Mouse (Mus musculus): ENCODE data around the gene Sbno2. TPM values are rescaled to one million over a fixed set of nuclear protein-coding genes. Genes with fewer than 3 reads are reported as not detected.
A peak's percentile ranks its signal among the peaks of the same experiment; 100 is the strongest.

The Sbno2 gene
- polyA plus RNA-seq, 1 experiment = 44.6 TPM

DNA sequence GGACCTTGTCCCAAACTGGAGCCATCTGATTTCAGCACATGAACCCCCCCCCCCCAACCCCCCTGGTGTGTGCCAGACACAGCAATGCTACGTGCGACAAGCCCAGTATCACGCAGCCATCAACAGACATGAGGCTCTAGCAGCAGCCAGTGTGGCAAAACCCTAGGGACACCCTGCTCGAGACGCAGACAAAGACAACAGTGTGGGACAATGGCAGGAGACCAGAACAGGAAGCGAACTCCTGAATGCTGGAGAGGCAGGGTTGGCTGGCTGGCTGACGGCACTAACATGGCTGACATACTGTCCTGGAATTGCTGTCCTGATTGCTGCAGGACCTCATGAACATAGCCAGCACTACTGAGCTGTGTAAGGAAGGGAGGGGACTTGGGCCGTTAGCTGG is 70.2 kb downstream of the Sbno2 start:
- Histone ChIP-seq H3K79me2 (ENCODE audit: control insufficient read depth, insufficient read depth) (peaks cover 18% of the 10 kb centered on the region), H3K36me3 (ENCODE audit: control insufficient read depth, insufficient read depth) (no peaks in the 10 kb centered on the region), H3ac (ENCODE audit: control insufficient read depth, insufficient read length) (no peak overlapping the region), H3K27me3 (ENCODE audit: control insufficient read depth, insufficient read depth, insufficient read length) (no peaks in the 10 kb centered on the region), H3K4me3 (no peak overlapping the region), H3K4me2 (ENCODE audit: low read depth) (no peak overlapping the region)
- TF ChIP-seq MYOG (IDR thresholded peaks at IDR 0.05; ENCODE audit: control insufficient read depth in 1 of 3, insufficient read depth in 1 of 3, insufficient read length in 2 of 3, low read depth in 2 of 3) = no peak
- peak; percentile 27 for TF ChIP-seq POLR2A (IDR thresholded peaks at IDR 0.05; ENCODE audit: insufficient read length, low read depth)
- TF ChIP-seq TCF3 (IDR thresholded peaks at IDR 0.05; ENCODE audit: insufficient read length, low read depth) = no peak
- TF ChIP-seq POLR2AphosphoS2 (IDR thresholded peaks at IDR 0.05; ENCODE audit: insufficient read length, low read depth) = no peak

DNA sequence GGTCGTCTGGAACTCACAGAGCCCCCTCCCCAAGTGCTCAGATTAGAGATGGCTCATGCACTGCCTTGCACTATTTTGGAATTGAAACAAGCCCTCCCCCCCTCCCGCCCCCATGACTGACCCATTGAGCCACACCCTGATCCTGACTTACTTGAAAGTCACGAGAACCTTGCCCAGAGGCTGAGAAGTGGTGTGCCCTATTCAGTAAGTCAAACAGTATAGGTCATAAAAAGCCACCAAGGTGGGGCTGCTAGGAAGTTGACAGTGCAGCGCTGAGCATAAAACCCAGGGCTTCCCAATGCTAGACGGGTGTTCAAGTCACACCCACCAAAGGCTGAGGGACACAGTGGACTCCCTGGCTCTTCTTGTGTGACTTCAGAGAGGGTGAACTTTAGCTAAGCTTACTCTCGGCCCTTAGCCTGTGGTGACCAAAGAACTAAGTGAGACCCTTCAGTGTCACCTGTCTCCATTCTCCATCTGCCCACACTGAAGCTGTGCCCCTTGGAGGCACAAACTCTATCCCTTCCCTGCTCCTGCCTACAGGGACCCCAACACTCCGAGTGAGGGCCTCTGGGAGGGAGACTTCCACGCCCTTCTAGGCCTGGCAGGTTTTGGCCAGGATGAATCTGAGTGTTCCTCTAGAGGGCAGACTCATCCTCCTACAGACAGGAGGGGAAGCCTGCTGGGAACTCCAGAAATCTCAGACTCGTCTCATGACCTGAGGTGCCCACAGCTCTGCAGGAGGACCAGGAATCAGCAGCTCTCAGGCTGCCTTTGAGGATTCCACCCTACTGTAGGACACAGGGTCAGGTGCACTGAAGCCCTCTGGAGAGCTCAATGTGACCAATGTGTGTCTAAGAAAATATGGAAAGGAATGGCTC is 71.6 kb downstream of the Sbno2 start:
- peak overlapping the region; percentile 75 for H3K4me2 ChIP-seq (ENCODE audit: low read depth)
- no peak overlapping the region for H3ac ChIP-seq (ENCODE audit: control insufficient read depth, insufficient read length)
- H3K79me2 ChIP-seq (ENCODE audit: control insufficient read depth, insufficient read depth) = peaks cover 11% of the 10 kb centered on the region
- no peaks in the 10 kb centered on the region for H3K36me3 ChIP-seq (ENCODE audit: control insufficient read depth, insufficient read depth)
- H3K27me3 ChIP-seq (ENCODE audit: control insufficient read depth, insufficient read depth, insufficient read length) = no peaks in the 10 kb centered on the region
- no peak overlapping the region for H3K4me3 ChIP-seq
- TF ChIP-seq TCF12 (IDR thresholded peaks at IDR 0.05; ENCODE audit: insufficient read depth, poor library complexity, severe bottlenecking) (no peak), REST (IDR thresholded peaks at IDR 0.05; ENCODE audit: insufficient read depth, insufficient read length) (no peak), CEBPB (IDR thresholded peaks at IDR 0.05; ENCODE audit: insufficient read depth, poor library complexity, severe bottlenecking) (no peak), E2F4 (IDR thresholded peaks at IDR 0.05; ENCODE audit: insufficient read depth) (no peak), MYOD1 (IDR thresholded peaks at IDR 0.05; ENCODE audit: control insufficient read depth in 1 of 3, insufficient read length in 2 of 3, low read depth in 2 of 3) (no peak), MYOG (IDR thresholded peaks at IDR 0.05; ENCODE audit: control insufficient read depth in 1 of 3, insufficient read depth in 1 of 3, insufficient read length in 2 of 3, low read depth in 2 of 3) (no peak), POLR2AphosphoS2 (IDR thresholded peaks at IDR 0.05; ENCODE audit: insufficient read length, low read depth) (peak; percentile 67), MAX (IDR thresholded peaks at IDR 0.05; ENCODE audit: low read depth) (no peak), USF1 (IDR thresholded peaks at IDR 0.05; ENCODE audit: low read depth) (no peak)

DNA sequence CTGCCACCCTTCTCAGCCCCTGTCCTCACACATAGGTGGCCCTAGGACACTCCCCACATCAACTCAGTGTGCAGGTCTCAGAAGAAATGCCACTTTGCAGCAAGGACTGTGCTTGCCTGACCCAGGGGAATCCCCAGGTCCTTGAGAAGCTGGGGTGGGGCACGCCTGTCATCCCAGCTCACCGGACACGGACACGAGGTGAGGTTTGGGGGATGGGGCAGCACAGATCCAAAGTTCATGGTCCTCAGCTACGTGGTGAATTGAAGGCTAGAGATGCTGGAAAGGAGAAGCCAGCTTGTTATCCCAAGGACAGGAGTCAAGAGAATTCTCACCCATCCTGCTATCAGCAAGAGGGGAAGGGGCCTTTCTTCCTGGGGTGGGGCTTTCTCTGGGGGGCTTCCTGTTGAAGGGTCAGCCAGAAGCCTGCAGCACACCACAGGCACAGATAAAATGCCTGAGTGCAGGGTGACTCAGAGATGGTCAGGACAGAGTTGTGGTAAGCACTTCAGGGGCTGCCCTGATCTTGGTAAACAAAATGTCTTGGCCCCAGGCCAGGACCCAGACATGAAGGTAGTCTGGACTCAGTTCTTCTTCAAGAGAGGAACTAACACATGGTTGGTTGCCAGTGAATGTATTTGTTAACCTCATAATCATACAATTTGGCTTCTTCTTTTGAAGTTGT is 72.4 kb downstream of the Sbno2 start:
- no peak overlapping the region for H3K4me3 ChIP-seq
- TF ChIP-seq E2F4 (IDR thresholded peaks at IDR 0.05; ENCODE audit: insufficient read depth) (no peak), MYOD1 (IDR thresholded peaks at IDR 0.05; ENCODE audit: control insufficient read depth in 1 of 3, insufficient read length in 2 of 3, low read depth in 2 of 3) (no peak), POLR2AphosphoS2 (IDR thresholded peaks at IDR 0.05; ENCODE audit: insufficient read length, low read depth) (peak; percentile 46)

DNA sequence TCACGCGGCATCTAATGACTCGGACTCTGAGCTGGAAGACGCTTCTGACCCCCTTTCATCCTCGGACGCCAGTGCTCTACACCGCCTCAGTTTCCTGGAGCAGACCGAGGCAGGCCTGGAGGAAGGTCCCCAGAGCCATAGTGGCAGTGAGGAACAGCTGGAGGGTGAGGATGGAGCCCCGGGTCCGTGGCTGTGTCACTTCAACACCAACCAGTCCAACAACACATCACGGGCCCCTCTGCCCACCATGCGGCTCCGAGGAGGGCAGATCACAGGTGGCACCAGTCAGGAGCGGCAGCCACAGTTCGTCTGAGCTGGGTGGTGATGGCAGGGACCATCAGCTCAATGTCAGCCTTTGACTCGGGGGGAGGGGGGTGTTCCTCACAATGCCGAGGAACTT is 74.6 kb downstream of the Sbno2 start:
- H3K79me2 ChIP-seq (ENCODE audit: control insufficient read depth, insufficient read depth) = no peaks in the 10 kb centered on the region
- H3ac ChIP-seq (ENCODE audit: control insufficient read depth, insufficient read length) = no peak overlapping the region
- no peaks in the 10 kb centered on the region for H3K36me3 ChIP-seq (ENCODE audit: control insufficient read depth, insufficient read depth)
- H3K4me2 ChIP-seq (ENCODE audit: low read depth) = no peak overlapping the region
- TF ChIP-seq USF1 (IDR thresholded peaks at IDR 0.05; ENCODE audit: low read depth) (no peak), MYOG (IDR thresholded peaks at IDR 0.05; ENCODE audit: control insufficient read depth in 1 of 3, insufficient read depth in 1 of 3, insufficient read length in 2 of 3, low read depth in 2 of 3) (no peak), POLR2AphosphoS2 (IDR thresholded peaks at IDR 0.05; ENCODE audit: insufficient read length, low read depth) (no peak), REST (IDR thresholded peaks at IDR 0.05; ENCODE audit: insufficient read depth, insufficient read length) (no peak), POLR2A (IDR thresholded peaks at IDR 0.05; ENCODE audit: insufficient read length, low read depth) (no peak), SRF (IDR thresholded peaks at IDR 0.05; ENCODE audit: control insufficient read depth, insufficient read length, low read depth) (no peak), E2F4 (IDR thresholded peaks at IDR 0.05; ENCODE audit: insufficient read depth) (no peak), MAX (IDR thresholded peaks at IDR 0.05; ENCODE audit: low read depth) (no peak), TCF3 (IDR thresholded peaks at IDR 0.05; ENCODE audit: insufficient read length, low read depth) (no peak), TCF12 (IDR thresholded peaks at IDR 0.05; ENCODE audit: insufficient read depth, poor library complexity, severe bottlenecking) (no peak), CEBPB (IDR thresholded peaks at IDR 0.05; ENCODE audit: insufficient read depth, poor library complexity, severe bottlenecking) (no peak), MYOD1 (IDR thresholded peaks at IDR 0.05; ENCODE audit: control insufficient read depth in 1 of 3, insufficient read length in 2 of 3, low read depth in 2 of 3) (no peak)
- no peaks in the 10 kb centered on the region for H3K27me3 ChIP-seq (ENCODE audit: control insufficient read depth, insufficient read depth, insufficient read length)
- H3K4me3 ChIP-seq = no peak overlapping the region

More for the DNA sequence above, 72.4 kb downstream of the Sbno2 start:
- H3K27me3 ChIP-seq (ENCODE audit: control insufficient read depth, insufficient read depth, insufficient read length) = no peaks in the 10 kb centered on the region
- no peaks in the 10 kb centered on the region for H3K36me3 ChIP-seq (ENCODE audit: control insufficient read depth, insufficient read depth)
- H3K79me2 ChIP-seq (ENCODE audit: control insufficient read depth, insufficient read depth) = peaks cover 4% of the 10 kb centered on the region
- H3ac ChIP-seq (ENCODE audit: control insufficient read depth, insufficient read length) = no peak overlapping the region
- H3K4me2 ChIP-seq (ENCODE audit: low read depth) = peak overlapping the region; percentile 75

DNA sequence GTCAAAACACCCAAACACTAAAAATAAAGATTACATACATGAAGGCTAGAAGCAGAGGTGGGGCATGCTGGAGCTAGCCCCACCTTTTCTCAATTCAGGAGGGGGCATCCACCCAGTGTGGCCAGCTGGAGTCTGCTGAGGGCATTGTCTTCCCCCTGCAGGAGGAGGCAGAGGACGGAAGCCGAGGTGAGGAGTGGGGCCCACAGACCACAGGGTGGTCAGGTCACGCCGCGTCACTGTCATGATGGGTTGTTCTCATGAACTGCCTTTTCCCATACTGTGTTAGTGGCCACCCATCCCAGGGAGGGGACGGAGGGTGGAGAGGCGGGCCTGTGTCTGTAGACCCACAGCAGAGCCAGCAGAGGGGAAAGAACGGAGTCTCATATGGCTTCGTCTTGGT is 75.2 kb downstream of the Sbno2 start:
- H3K4me2 ChIP-seq (ENCODE audit: low read depth) = no peak overlapping the region
- H3K27me3 ChIP-seq (ENCODE audit: control insufficient read depth, insufficient read depth, insufficient read length) = no peaks in the 10 kb centered on the region
- no peaks in the 10 kb centered on the region for H3K36me3 ChIP-seq (ENCODE audit: control insufficient read depth, insufficient read depth)
- H3K79me2 ChIP-seq (ENCODE audit: control insufficient read depth, insufficient read depth) = no peaks in the 10 kb centered on the region
- TF ChIP-seq TCF3 (IDR thresholded peaks at IDR 0.05; ENCODE audit: insufficient read length, low read depth) (no peak), MYOD1 (IDR thresholded peaks at IDR 0.05; ENCODE audit: control insufficient read depth in 1 of 3, insufficient read length in 2 of 3, low read depth in 2 of 3) (no peak), MYOG (IDR thresholded peaks at IDR 0.05; ENCODE audit: control insufficient read depth in 1 of 3, insufficient read depth in 1 of 3, insufficient read length in 2 of 3, low read depth in 2 of 3) (no peak), USF1 (IDR thresholded peaks at IDR 0.05; ENCODE audit: low read depth) (no peak), TCF12 (IDR thresholded peaks at IDR 0.05; ENCODE audit: insufficient read depth, poor library complexity, severe bottlenecking) (no peak), REST (IDR thresholded peaks at IDR 0.05; ENCODE audit: insufficient read depth, insufficient read length) (no peak), E2F4 (IDR thresholded peaks at IDR 0.05; ENCODE audit: insufficient read depth) (no peak), MAX (IDR thresholded peaks at IDR 0.05; ENCODE audit: low read depth) (no peak), SRF (IDR thresholded peaks at IDR 0.05; ENCODE audit: control insufficient read depth, insufficient read length, low read depth) (no peak), POLR2A (IDR thresholded peaks at IDR 0.05; ENCODE audit: insufficient read length, low read depth) (no peak), POLR2AphosphoS2 (IDR thresholded peaks at IDR 0.05; ENCODE audit: insufficient read length, low read depth) (no peak), CEBPB (IDR thresholded peaks at IDR 0.05; ENCODE audit: insufficient read depth, poor library complexity, severe bottlenecking) (no peak)
- no peak overlapping the region for H3ac ChIP-seq (ENCODE audit: control insufficient read depth, insufficient read length)
- no peak overlapping the region for H3K4me3 ChIP-seq
